Mouse (Mus musculus) liver, adult 2 months (tissue): ENCODE data around the gene Rabep2. TPM values are rescaled to one million over a fixed set of nuclear protein-coding genes. Genes with fewer than 3 reads are reported as not detected.

Experiments used
- DNase-seq: peaks from one replicate; pipeline ENCODE4 v3.0.0-alpha.2; 2011; ENCODE audit warnings: low read depth, low spot score; ENCODE audit errors: extremely low read depth
- H3K27ac ChIP-seq: fragments of 200-500 bp; replicated peaks from 2 replicates; pipeline ENCODE4 v1.5.1; 2012; ENCODE audit warnings: low read depth, mild to moderate bottlenecking, control low read depth, inconsistent platforms, low read length; ENCODE audit not compliant: insufficient read depth
- H3K27me3 ChIP-seq: fragments of 200-500 bp; 2 replicates; pipeline ENCODE4 v1.6.1; 2012; ENCODE audit warnings: mild to moderate bottlenecking, moderate library complexity, low read length, inconsistent platforms; ENCODE audit not compliant: control insufficient read depth, insufficient read depth
- H3K36me3 ChIP-seq: fragments of 200-500 bp; 2 replicates; pipeline ENCODE4 v1.6.1; 2012; ENCODE audit warnings: low read length, inconsistent platforms; ENCODE audit not compliant: control insufficient read depth, insufficient read depth
- H3K4me1 ChIP-seq: fragments of 200-500 bp; 2 replicates; pipeline ENCODE4 v1.6.1; 2011; ENCODE audit warnings: low read length; ENCODE audit not compliant: control insufficient read depth, insufficient read depth
- H3K4me3 ChIP-seq: fragments of 200-500 bp; 2 replicates; pipeline ENCODE4 v1.5.1; 2011; ENCODE audit warnings: low read depth, mild to moderate bottlenecking, control low read depth, low read length, moderate library complexity; ENCODE audit not compliant: insufficient read depth
- H3K79me2 ChIP-seq: fragments of 200-500 bp; 2 replicates; pipeline ENCODE4 v1.6.1; 2012; ENCODE audit warnings: inconsistent platforms, mild to moderate bottlenecking, low read length, moderate library complexity; ENCODE audit not compliant: control insufficient read depth, insufficient read depth
- H3K9ac ChIP-seq: fragments of 200-500 bp; 2 replicates; pipeline ENCODE4 v1.6.1; 2012; ENCODE audit warnings: low read depth, mild to moderate bottlenecking, control low read depth, inconsistent platforms, low read length
- CTCF ChIP-seq: fragments of 200-500 bp; IDR thresholded peaks from 2 replicates; pipeline ENCODE4 v1.5.1; 2011; ENCODE audit warnings: low read depth, low read length, control low read depth
- POLR2A ChIP-seq: fragments of 200-500 bp; IDR thresholded peaks from 2 replicates; pipeline ENCODE4 v1.6.1; 2011; ENCODE audit warnings: low read length, control low read depth; ENCODE audit not compliant: insufficient read depth; ENCODE audit errors: extremely low read depth
- WGBS: fragments of 180-500 bp; shearing (Covaris S2); methylation state at CpG from one replicate; pipeline ENCODE4 v1.1.7; 2018; 5-methylcytosine and 5-hydroxymethylcytosine counted together
- polyA plus RNA-seq: library from polyadenylated mRNA; depleted of rRNA; stranded (reverse); fragments of >200 nt; gene quantifications from 2 replicates; pipeline ENCODE4 v1.2.3, GENCODE M21; 2012
- total RNA-seq: library from RNA; depleted of rRNA; stranded (reverse); fragments of >200 nt; gene quantifications from 2 replicates; pipeline ENCODE4 v1.2.3, GENCODE M21; 2014

Gene Rabep2
- total and polyA plus RNA-seq, 2 experiments, result 6.5 to 15.1 TPM

- DNase-seq, result no peak
- Histone ChIP-seq H3K9ac (no peak overlapping the region), H3K79me2 (no peaks in the 10 kb centered on the region), H3K36me3 (no peaks in the 10 kb centered on the region), H3K4me3 (no peak overlapping the region), H3K27ac (no peak overlapping the region), H3K4me1 (no peaks in the 10 kb centered on the region), H3K27me3 (no peaks in the 10 kb centered on the region)
- TF ChIP-seq CTCF, result no peak
- no peak for TF ChIP-seq POLR2A
- WGBS, result 84% methylated on average over 3 of the region's 3 CpGs
Observed at GRCm38 (mm10) chr7:126461626-126462025, 33.1 kb downstream of the Rabep2 start.

GRCm38 (mm10) chr7:126463004-126463403 is 34.4 kb downstream of the Rabep2 start, which contains the start of gene Atp2a1:
Gene Atp2a1 (minus strand): TSS chr7:126463108.
- H3K79me2 ChIP-seq, result no peaks in the 10 kb centered on the region
- H3K27me3 ChIP-seq, result no peaks in the 10 kb centered on the region
- H3K4me3 ChIP-seq, result no peak within 1 kb of the TSS
- no peak within 1 kb of the TSS for H3K27ac ChIP-seq
- TF ChIP-seq CTCF (no peak), POLR2A (no peak)
- H3K36me3 ChIP-seq, result no peaks in the 10 kb centered on the region; the same call in 1 of the 2 replicates
- DNase-seq, result no peak
- H3K9ac ChIP-seq, result no peak within 1 kb of the TSS
- WGBS, result 72% methylated on average over 5 of the region's 5 CpGs
- H3K4me1 ChIP-seq, result no peaks in the 10 kb centered on the region

- Histone ChIP-seq H3K36me3 (no peaks in the 10 kb centered on the region; the same call in 1 of the 2 replicates), H3K79me2 (no peaks in the 10 kb centered on the region), H3K27ac (no peak overlapping the region), H3K9ac (no peak overlapping the region), H3K4me3 (no peak overlapping the region), H3K4me1 (no peaks in the 10 kb centered on the region), H3K27me3 (no peaks in the 10 kb centered on the region)
- TF ChIP-seq POLR2A (no peak), CTCF (no peak)
- no peak for DNase-seq
- WGBS, result 71% methylated on average over 4 of the region's 4 CpGs
Observed at GRCm38 (mm10) chr7:126463547-126463946, 35.0 kb downstream of the Rabep2 start.

GRCm38 (mm10) chr7:126464121-126464520 is 35.6 kb downstream of the Rabep2 start:
- DNase-seq, result no peak
- H3K27me3 ChIP-seq, result no peaks in the 10 kb centered on the region
- TF ChIP-seq POLR2A (no peak), CTCF (no peak)
- WGBS, result 77% methylated on average over 4 of the region's 4 CpGs
- H3K36me3 ChIP-seq, result peaks cover 2% of the 10 kb centered on the region; the same call in 1 of the 2 replicates
- no peaks in the 10 kb centered on the region for H3K79me2 ChIP-seq
- H3K27ac ChIP-seq, result no peak overlapping the region
- H3K9ac ChIP-seq, result no peak overlapping the region
- H3K4me1 ChIP-seq, result no peaks in the 10 kb centered on the region
- no peak overlapping the region for H3K4me3 ChIP-seq

GRCm38 (mm10) chr7:126464836-126465235 is 36.3 kb downstream of the Rabep2 start:
- Histone ChIP-seq H3K79me2 (no peaks in the 10 kb centered on the region), H3K4me1 (no peaks in the 10 kb centered on the region), H3K27me3 (no peaks in the 10 kb centered on the region), H3K9ac (no peak overlapping the region), H3K4me3 (no peak overlapping the region), H3K36me3 (peaks cover 4% of the 10 kb centered on the region; the same call in 1 of the 2 replicates), H3K27ac (no peak overlapping the region)
- 68% methylated on average over 5 of the region's 5 CpGs for WGBS
- TF ChIP-seq POLR2A (no peak), CTCF (no peak)
- DNase-seq, result no peak

- Histone ChIP-seq H3K4me3 (no peak overlapping the region), H3K27ac (no peak overlapping the region), H3K9ac (no peak overlapping the region), H3K36me3 (peaks cover 4% of the 10 kb centered on the region; the same call in 1 of the 2 replicates), H3K4me1 (no peaks in the 10 kb centered on the region), H3K79me2 (no peaks in the 10 kb centered on the region), H3K27me3 (no peaks in the 10 kb centered on the region)
- no peak for DNase-seq
- WGBS, result 52% methylated on average over 7 of the region's 7 CpGs
- TF ChIP-seq POLR2A (no peak), CTCF (no peak)
Observed at GRCm38 (mm10) chr7:126465246-126466030, 36.9 kb downstream of the Rabep2 start.
